Mouse (Mus musculus) layer of hippocampus, adult 8-10 months (tissue): Measurements from ENCODE around the gene Cldn10. TPM values are rescaled to one million over a fixed set of nuclear protein-coding genes. Genes with fewer than 3 reads are reported as not detected.
"Not testable (repeated sequence)": the region's sequence is repeated elsewhere in the genome, so short reads cannot be mapped to it uniquely, and the experiment has no call there.

Experiments used
- DNase-seq, 2 experiments: peaks; one replicate each; pipeline ENCODE4 v3.0.0; 2022; ENCODE audit warnings: low spot score in 2 of 2
- total RNA-seq, 4 experiments: library from RNA; stranded (reverse); gene quantifications; 2 replicates each; pipeline ENCODE4 v1.2.4; 2022

Cldn10 gene
- total RNA-seq, 4 experiments from 2014 or later: 33.3 to 41.9 (median 35.4) TPM

DNA sequence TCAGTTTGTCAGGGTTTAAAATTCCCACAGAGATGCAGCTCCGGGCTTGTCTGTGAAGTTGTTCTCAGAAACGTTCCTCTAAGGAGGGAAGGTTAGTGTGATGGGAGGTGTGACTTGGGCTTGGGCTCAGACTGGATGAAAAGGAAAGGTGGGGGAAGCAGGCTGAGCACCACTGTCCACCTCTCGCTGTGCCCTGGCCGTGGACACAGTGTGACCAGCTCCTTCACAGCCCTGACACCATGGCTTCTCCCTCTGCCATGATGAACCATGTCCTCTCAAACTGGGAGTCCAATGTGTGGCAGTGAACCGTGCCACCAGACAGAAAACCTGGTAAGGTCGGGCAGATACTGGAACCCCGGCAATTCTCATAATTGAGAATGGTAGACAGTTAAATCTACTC is 6.1 kb upstream of the Cldn10 start:
- no peak for DNase-seq

GRCm38 (mm10) chr14:118782241-118782640 is 5.5 kb upstream of the Cldn10 start:
- no peak for DNase-seq

GRCm38 (mm10) chr14:118783326-118783935 is 4.3 kb upstream of the Cldn10 start:
- no peak for DNase-seq

GRCm38 (mm10) chr14:118790217-118790616 is 2.5 kb downstream of the Cldn10 start:
- DNase-seq: no peak

GRCm38 (mm10) chr14:118792957-118793356 is 5.2 kb downstream of the Cldn10 start:
- DNase-seq: no peak

DNA sequence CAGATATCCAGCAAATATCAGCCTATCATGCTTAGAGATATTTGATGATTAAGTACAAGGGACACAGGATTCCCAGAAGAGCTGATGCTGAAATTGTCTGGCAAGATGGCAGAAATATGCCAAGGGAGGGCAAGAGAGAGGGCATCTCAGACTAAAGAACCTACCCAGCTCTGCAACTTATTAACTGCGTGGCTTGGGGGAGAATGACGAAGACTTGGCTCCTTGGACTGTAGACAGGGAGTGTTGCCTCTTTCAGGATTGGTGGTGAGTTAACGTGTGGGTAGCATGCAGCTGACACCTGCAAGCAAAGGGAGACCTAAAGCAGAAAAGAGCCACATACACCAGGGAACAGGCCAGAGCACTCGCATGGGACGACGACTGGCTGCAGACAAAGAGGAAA is 5.7 kb downstream of the Cldn10 start:
- no peak for DNase-seq

DNA sequence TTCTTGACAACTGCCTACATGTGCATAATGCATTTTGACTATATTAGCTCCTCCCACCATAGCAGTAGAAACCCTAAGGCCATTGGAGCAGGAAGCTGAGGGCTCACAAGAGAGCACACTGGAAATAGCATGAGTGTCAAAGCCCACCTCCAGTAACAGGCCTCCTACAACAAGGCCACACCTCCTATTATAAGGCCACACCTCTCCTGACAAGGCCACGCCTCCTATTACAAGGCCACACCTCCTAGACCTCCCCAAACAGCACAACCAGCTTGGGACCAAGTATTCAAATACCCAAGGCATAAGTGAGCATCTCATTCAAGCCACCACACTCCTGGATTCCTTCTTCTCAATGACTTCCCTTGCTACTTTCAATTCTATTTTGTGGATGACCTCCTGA is 6.5 kb downstream of the Cldn10 start:
- DNase-seq: no peak

DNA sequence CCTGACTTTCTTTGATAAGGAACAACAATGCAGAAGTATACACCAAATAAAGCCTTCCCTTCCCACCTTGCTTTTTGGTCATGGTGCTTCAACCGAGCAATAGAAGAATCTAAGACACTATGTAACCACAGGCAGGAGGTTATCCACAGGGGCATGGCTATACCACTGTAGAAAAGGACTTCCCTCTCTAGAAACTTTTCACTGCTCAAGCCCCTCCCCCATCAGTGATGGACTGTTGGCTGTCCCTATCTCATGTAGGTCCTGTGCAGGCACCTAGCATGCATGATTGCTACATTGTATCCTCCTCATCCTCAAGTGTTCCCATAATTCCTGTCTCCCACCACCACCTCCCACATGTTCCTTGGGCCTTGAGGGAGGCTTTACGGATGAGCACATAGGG is 7.2 kb downstream of the Cldn10 start:
- no peak for DNase-seq

DNA sequence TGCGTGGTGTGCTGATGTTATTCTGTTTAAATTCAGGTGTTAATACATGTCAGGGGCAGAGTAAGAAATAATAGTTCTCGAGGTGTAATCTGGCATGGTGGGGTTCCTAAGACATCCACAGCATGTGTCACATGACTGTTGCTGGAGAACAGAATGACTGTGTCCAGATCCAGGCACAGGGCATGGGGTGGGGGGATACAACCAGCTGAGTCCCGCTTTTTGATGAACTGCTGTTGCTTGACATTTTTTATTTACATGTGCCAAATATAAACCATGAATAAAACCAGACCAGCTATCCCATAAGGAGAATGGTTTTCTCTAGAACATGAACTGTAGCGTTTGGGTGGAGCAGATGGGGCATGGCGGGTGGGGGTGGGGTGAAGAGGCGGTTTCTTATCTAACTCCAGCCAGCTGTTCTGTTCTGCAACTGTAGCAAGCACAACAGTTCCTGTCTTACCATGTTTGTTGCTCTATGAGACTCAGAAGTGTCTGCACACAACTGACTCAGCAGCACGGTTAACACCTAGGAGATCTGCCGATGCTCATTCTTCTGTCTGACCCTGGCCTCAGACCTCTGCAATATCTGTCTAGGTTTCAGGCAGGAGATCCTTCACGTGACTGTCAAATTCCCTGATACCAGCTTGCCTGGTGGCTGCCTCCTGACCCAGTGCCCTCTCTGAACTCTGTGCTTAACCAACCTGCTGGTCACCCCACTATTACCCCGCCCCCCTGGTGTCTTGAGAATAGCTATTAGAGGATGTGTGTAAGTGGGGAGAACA is 8.4 kb downstream of the Cldn10 start:
- DNase-seq: no peak

GRCm38 (mm10) chr14:118796694-118797058 is 9.0 kb downstream of the Cldn10 start:
- DNase-seq: no peak

DNA sequence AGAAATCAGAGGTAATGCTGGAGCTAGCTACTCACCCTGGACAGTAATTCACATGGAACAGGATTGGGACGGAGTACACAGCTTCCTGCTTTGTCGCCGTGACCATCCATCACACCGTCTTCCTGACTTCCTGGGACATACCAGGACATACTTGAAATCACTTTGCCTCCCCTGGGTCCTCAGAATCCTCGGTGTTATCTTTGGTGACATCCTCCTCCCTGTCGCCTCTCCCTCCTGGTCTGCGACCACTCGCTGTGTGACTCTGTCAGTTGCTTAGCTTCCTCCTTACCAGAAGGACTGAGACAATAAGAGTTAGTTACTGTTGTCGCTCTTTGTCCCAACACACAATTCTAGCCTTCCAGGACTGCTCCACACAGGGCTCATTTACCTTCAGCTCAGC is 9.6 kb downstream of the Cldn10 start:
- DNase-seq: no peak

DNA sequence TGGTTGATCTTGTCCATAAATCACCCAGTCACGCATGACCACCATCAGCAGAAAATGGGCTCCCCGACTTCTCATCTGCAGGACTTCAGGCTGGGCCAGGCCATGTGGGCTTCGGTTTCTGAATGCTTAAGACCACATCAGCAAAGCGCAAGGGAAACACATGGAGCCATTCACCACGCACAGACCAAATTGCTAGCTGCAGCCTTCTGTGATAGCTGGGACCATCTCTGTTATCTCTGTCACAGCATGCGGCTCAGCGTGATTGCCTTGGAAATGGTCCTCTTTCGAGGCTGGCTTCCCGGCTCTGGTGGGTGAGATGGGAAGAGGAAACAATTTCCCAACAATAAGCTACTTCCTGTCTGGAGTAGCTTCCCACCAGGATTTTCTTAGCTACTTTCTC is 12.2 kb downstream of the Cldn10 start:
- no peak for DNase-seq

- DNase-seq: no peak
Observed at GRCm38 (mm10) chr14:118803936-118804335, 16.2 kb downstream of the Cldn10 start.

DNA sequence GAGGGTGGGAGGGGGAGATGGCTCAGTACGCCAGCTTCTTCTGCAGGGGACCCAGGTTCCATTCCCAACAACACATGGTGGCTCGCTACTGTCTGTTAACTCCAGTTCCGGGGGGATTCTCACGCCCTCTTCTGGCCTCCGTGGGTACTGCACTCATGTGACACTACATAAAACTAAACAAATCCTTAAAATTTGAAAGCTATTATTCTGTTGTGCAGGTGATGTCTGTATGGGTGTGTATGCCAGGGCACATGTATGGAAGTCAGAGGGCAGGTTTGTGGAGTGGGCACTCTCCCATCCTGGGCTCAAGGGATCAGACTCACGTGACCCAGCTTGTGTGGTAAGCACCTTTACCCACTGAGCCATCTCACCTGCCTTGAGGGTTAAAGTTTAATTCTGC is 16.6 kb downstream of the Cldn10 start:
- no peak for DNase-seq

DNA sequence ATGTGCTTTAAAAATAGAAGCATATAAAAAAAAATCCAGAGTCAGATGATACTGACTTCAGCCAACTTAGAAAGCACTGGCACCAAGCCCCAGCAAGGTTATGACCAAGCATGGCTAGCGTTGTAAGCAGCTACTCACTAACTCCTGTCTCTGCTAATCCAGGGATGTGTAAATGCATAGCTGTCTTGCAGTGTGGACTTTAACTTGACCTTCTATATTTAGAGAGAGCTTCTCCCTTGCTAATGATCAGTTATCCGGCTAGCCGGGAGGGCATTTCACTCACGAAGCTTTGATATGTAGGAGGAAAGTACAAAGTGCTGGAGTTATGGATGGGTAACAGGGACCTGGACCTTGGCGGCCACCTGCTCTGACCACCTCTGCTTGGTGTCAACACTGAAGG is 19.9 kb downstream of the Cldn10 start:
- DNase-seq: no peak

GRCm38 (mm10) chr14:118808183-118808582 is 20.5 kb downstream of the Cldn10 start:
- DNase-seq: not testable (repeated sequence)

DNA sequence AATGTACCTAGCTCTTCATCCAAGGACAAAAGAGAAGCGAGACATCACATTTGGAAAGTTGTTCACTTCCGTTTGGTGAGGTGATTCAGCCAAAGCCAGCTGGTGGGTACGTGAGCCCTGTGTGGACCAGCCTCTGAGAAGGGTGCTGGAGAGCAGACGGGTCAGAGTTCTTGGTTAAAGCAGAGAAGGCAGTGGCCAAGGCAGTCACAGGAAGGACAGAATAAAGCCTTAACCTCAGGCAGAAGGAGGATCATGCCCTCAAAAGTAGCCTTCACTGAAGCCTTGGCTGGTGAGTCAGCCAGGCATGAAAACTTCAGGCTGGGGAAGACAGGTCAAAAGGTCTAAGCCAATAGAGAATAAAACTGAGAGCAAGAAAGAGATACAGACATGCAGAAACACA is 22.0 kb downstream of the Cldn10 start:
- no peak for DNase-seq

- DNase-seq: not testable (repeated sequence)
Observed at GRCm38 (mm10) chr14:118811256-118811655, 23.5 kb downstream of the Cldn10 start.

DNA sequence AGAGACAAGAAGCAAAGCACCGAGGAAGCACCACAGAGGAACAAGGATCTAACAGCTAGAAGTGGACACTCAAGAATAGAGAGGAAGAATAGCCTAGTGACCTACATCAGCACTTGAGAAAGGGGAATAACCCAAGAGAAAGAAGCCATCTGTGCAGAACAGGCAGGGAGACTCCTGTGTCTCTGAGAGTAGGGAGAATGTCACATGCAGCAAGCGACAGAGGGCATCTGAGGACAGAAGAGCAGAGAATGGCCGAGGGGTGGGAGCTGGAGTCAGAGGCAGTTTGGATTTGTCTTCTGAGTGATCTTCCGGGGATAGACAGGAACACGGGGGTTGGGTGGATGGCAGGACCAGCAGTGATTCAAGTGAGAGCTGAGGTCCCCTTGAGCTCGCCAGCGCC is 25.4 kb downstream of the Cldn10 start:
- DNase-seq: no peak

DNA sequence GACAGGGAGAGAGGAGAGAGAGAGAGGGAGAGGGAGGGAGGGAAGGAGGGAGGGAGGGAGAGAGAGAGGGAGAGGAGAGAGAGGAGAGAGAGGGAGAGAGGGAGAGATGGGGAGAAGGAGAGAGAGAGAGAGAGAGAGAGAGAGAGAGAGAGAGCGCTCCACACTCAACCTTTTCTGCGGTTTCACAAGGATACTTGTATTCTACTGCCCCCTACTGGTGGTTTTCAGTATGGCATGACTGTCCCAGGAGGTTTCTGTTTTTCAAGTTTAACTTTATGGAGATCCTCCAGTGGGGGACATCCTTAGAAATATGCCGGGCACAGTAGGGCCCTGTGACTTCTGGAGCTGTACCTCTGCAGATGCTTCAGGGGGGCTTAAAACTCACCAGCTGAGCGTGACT is 28.8 kb downstream of the Cldn10 start:
- DNase-seq: peak in 1 of 2 experiments; percentile 43

DNA sequence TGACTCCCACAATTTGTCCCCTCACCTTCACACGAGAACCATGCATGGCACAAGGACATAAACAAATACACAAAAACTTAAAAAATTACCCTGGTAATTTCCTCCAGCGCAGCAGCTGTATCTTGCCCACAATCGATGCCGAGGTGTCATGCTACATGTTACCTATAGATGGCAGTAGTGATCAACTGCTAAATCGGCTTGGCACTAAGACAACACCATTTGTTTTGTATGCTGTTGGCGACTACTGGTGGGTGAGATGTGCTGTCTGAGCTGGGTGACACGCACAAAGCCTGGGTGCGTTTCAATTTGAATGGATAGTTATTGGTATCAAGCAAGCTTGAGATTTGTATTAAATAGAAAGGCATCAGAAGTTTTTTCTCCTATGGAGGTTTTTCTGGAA is 32.4 kb downstream of the Cldn10 start:
- DNase-seq: peak; percentile 29 to 71

DNA sequence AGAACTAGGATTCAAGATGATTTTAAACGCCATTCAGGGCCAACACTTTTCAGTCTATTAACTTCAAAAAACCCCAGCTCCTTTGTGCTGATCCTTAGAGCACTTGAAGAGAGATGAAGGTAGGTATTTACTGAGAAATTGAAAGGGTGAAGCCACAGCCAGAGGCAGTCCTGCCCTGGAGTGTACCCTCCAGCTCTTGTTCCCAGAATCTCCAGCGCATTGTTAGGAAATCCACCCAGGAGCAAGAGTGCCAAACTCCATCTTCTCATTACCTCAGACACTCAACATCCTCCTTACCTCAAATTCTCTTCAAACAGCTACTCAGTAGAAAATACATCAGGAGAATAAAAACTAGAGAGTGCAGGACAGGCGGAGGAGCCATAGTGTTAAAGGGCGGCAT is 35.1 kb downstream of the Cldn10 start:
- no peak for DNase-seq

DNA sequence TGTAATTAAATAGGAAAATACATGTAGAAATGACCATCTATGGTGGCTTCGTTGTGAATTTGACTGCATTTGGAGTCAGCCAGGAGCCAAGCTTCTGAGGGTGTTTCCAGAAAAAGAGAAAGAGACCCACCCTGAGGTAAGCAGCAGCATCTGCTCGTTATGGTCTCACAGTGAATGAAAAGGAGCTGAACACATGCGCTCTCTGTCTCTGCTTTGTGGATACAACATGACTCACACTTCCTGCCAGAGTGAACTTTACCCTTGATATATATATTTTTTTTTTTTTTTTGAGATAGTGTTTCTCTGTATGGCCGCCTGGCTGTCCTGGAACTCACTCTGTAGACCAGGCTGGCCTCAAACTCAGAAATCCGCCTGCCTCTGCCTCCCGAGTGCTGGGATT is 35.6 kb downstream of the Cldn10 start:
- no peak for DNase-seq
